Mouse (Mus musculus) cerebellum, adult 9-10 months (tissue): ENCODE measurements at regions not wholly inside any gene's neighbourhood (a gene's known extent, or its start where the extent isn't known, plus 50 kb on each side); places are given as distances from the start of the nearest gene placed in this dataset.
A peak's percentile ranks its signal among the peaks of the same experiment; 100 is the strongest.

Experiments
- DNase-seq: peaks from one replicate; pipeline ENCODE4 v3.0.0; 2022

DNA sequence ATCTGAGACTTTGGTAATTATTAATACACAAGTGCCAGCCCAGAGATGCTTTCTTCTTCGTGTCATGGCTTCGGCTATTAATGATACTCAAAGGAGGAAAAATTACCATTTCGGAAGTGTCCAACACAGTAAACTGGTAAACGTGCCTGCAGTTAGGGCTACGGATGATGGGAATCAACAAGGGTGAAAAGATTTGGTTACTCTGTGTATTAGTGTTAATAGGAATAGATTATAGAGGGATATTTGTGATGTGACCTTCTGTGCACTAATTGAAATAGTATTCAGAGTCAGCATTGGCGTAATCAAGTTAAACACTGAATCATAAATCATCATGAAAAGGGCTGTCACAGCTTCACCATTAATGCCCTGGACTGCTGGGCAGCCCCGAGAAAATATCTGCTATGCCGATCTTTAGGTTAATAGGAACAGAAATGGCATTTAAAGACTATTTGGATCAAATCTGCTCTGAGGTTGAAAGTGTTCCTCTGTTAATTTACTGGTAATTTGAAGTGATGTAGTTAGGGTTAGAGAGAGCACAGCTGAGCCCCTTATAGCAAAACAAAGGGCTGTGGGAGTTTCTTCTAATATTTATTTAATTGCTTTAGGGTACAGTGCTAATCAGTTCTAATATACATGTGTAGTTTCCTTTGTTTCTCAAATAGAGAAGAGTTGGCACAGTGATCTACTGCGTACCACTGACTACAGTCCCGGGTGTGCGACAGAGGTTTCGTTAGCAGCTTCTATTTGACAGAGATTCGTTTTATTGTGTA lies 160.7 kb downstream of the Rpl36a-ps1 start:
- DNase-seq: no peak

DNA sequence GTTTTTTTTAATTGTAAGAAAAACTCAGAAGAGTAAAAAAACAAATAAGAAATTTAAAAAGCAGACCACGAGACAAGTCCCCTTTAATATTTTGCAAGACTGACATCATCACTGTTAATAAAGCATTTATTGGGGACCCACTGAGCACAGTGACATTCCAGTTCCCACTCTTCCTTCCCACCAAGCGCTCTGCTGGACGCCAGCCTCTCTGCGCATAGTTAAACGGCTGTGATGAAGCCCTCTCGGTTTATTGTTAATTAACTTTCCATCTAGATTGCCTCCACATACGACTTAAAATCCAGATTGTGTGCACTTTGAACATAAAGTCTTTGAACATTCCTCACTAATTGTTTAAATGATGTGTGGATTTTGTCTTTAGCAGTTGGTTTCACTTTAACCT lies 161.7 kb downstream of the Rpl36a-ps1 start:
- DNase-seq: no peak

DNA sequence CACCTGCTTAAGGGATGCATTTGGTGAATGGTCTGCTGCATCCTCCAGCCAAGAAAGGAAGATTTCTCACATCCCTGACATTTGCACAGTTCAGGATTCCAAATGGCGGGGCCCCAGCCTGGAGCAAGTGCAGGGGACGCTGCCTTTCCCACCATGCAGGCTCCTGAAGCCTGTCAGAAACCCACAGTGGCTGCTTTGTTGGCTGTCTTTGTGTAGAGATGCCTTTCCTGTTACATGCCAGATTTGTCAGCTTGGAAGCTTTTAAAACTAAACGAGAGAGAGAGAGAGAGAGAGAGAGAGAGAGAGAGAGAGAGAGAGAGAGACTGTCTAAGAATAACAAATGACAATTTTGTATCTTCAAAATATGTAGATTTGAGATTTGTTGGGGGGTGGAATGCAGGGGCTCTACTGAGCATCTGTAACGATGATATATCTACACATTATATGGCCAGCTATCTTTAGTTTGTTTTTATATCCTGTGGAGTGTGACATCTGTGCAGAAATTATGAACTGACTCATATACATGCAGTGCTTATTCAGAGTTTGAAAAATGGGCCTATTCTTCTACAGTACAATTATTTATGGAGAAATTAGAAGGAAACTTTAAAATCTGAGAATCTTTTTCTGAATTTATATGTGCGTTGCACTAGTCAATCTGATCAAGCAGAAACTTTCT lies 164.0 kb downstream of the Rpl36a-ps1 start:
- DNase-seq: no peak

DNA sequence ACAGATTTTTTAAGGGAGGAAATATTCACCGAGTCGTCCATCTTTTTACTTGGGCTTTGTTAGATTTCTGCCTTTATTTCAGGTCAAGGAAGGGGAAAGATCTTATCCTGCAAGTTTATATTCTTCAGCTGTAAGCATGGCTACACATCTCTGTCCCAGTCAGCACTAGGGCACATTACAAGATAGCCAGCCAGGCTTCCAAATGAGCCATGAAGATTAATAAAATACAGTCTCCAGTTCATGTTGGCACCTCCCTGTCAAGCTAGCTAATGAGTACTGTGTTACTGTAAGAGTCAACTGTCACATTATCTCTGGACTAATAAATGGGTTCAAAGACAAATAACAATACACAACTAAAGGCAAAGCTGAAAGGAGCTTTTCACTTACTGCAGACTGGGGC lies 166.6 kb downstream of the Rpl36a-ps1 start:
- DNase-seq: no peak

DNA sequence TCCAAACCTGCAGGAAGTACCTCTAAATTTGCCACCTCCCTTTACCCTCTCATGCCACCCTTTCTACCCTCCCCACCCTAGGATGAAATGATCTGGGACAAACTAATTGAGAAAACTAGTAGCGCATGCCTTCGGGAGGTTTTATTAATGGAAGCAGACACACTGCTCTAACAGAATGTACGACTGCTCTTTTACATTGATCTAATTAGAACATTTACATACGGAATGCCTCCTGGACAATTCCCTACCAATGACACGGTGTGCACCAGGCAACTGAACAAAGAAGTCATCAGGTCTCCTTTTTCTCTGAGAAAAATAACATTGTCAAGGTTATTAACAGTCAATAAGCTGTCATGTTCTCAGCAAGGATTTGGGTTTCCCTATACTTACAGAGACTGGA lies 180.5 kb downstream of the Rpl36a-ps1 start:
- DNase-seq: no peak

DNA sequence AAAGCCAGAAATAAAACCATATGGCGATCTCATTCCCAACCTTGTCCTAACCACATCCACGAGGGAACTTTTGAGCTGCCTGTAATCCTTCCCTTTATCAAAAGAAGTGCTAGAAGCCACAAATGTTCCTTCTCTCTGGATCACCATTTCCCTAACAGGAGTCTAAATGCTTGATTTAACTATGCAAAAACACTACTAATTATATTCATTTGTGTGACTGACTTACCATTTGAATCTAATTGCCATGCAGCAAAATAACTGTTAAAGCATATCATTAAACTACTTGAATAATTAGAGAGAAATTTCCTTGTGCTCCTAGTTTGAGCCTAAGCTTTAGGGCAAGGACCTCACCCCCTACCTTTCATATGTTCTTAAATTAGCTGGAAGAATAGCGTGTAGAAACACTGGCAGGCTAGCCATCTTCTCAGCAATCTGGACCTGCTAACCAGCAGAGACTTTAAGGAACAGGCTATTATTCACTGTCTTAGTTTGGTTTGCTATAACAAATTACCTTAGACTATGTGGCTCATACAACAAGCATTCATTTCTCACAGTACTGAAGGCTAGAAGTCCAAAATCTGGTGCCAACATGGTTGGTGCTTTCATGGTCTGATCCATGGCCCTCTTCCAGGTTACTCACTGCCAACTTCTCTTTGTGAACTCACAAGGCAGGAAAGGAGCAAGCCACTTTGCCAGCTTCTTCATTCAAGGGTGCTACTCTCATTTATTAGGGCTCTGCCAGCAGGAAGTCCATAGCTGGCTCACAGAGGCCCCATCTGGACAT lies 183.7 kb downstream of the Rpl36a-ps1 start:
- DNase-seq: peak; percentile 8

DNA sequence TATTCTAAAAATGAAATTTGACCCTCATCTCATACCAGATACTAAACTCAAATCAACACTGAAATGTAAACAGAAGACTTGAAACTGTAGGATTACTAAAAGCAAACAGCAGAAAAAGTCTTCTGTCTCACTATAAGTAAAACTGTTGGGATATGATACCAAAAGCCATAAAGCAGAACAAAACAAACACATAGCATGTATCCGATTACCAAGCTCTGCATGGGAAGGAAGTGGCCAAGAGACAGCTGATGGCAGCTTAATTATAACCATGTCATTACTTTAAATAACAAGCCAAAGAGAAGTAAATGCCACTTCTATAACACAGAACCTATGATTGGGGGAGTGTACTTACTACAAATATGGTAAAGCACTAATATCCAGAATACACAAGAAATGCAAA lies 186.0 kb downstream of the Rpl36a-ps1 start:
- DNase-seq: no peak

DNA sequence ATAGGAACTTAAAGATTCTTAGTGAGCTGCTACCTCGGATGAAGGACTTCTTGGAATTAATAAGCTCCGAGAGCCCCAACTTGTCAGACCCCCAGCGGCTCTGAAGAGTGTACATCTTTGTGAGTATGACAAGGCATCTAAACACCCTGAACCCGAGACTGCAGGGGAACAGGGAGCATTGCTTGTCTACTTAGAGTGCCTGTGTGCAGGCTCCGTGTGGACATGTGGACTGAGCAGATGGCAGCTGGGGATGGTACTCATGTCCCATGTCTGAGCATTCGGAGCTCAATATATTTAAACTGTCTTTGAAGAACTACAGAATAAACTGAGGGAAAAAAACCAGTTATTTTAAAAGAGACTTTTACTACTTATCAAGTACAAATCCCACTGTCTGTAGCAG lies 189.1 kb downstream of the Rpl36a-ps1 start:
- DNase-seq: no peak

DNA sequence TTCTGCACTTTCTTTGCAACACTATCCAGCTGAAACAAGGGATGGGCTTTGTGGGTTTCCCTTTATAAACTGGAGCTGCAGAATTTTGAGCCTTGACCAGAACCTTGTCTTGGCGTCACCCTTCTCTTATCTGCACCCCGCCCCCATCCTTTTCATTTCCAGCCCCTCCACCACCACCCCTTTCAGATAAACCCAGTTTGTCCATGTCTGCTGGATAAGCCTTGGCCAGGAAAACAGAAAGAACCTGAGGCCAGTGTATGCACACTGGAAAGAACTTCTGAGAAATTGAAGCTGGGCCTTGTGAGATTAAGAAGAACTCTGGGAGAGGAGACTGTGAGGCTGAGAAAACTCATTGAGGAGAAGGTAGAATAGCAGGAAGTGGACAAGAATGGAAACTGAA lies 192.8 kb downstream of the Rpl36a-ps1 start:
- no peak for DNase-seq

DNA sequence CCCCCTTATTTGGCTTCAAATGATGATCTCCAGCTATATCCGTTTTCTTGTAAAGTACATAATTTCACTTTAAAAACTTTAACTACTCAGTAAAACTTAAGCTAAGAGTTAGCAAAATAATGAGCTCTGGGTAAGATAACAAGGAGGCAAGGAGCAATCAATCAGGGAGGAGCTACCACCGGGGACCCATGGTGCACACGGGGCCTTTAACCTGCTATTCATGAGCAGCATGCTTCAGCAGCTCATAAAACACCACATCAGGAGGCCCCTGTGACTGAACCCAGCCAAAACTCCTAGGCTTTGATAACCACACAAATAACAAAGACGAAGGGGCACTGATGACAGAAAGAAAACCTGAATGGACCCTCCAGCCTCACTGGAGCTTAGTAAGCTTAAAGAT lies 202.1 kb downstream of the Rpl36a-ps1 start:
- no peak for DNase-seq

DNA sequence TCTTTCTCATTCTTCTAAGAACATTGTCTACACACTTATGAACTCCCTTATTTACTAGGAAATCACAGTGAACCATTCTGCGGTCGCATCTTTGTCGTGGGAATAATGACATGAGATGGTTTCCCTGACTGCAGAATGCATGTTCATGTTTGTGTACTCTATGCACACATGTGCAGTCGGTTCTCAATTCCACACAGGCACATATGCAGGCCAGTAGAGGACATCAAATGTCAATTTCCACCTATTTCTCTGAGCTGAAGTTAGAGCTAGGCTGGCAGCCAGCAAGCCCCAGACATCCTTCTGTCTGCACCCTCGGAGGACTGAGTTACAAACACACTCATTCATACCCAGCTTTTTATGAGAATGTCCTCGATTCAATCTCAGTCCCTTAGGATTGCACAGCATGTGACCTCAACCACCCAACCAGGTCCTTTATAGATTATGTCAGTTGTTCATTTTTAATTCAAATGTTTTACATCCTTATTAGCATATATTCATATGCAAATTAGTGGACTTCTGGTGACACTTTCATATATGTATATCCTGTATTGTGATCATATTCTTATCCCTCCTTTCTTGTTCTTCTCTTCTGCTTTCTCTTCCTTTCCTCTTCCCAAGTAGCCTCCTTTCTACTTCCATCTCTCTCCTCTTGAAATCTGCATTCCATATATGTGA lies 202.7 kb downstream of the Rpl36a-ps1 start:
- no peak for DNase-seq

DNA sequence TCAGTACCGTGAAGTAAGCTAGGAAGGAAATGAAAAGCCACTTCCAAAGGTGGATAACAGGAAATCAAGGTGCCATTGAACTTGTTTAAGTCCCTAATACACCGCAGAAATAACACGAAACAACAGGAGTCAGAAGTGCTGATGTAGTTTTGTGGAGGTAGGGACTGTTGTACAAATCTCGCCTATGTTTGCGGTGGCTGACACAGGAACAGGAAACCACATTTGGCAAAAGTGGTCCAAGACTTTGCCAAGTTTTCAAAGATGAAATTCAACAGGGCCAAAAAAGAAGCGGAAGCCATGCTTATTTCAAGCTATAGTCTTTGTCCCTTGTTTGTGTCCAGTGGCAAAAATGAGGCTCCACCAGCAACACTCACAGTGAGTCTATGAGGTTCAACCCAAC lies 204.3 kb downstream of the Rpl36a-ps1 start:
- no peak for DNase-seq

DNA sequence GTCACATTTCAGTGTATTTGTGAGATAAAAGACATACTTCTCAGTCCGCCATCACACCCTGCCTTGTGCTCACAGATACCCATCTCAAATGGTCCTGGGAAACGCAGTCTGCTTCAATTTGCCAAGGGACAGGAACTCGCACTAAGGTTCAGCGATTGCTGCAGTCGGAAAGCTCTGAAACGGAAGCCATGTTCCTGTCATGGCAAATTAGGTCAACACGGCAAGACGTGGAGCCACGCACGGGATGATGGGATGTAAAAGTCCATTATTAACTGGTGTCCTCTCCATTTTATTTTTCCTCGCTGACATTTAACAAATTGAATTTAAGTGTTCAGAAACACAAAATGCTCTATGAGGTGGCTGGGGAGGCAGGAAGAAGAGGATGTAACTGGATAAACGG lies 212.4 kb downstream of the Rpl36a-ps1 start:
- no peak for DNase-seq

DNA sequence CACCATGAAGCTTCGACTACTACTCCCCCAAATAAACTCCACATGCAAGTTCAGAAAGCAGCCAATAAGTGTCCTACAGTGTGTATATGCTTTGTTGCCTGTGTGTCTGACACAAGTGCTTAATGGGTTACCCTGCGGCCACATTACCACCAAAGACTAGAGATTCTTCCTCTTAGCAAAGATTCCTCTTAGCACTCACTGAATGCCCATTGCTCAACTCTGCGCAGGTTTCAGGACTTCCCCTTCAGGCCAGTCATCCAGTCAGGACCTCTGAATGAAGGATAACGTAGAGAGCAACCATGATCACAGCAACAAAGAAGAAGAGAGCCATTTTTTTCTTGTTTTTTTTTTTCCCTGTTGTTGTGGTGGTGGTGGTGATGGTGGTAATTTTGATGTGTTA lies 222.0 kb downstream of the Rpl36a-ps1 start:
- DNase-seq: no peak

DNA sequence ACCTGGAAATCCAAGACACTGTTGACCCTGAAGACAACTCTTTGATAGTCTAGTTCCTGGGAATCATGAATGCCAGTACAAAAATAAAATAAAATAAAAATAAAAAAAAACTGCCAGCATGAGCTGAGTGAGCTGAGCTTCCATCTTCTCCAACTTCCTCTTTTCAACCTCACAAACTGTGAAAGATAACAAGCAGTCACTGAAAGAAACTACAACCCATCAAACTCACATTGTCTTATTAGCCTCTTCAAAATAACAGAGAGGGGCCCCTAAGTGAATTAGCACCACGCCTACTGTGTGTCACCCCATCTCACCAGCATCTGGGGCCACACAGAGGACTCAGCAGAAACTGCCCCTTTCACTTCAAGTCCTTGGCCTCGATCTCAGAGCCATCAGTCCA lies 225.3 kb downstream of the Rpl36a-ps1 start:
- no peak for DNase-seq

DNA sequence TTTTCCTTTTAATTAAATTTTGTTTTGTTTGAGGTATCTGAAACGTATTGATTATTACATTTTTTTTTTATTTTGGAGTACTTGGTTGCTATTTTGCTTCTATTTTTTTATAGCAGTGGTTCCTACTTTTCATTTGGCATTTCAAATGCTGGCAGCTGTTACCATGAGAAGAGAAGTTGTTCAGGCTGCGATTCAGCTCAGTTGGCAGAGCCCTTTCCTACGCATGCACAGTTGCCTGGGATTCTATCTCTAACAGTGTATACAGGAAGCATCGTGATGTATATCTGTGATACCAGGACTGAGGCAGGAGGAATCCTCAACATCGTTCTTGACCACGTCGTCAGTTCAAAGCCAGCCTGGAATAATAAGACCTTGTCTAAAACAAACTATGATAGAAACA lies 226.6 kb downstream of the Rpl36a-ps1 start:
- no peak for DNase-seq

DNA sequence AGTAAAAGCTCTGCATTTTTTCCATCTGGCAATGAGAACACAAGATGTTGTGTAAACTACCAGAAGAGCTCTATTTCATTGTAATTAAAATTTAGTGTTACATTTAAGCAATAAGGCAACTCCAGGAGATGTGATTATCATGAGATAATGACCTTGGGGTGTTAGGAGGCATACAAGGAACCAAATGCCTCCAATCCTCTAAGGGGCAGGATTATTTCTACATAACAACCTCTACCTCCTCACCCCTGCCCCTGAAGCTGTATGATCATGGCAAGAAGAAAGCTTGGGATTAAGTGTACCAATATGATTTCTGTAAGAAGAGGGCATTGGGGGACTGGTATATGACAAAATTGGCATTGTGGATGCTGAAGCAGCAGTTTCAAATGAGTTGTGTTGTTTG lies 228.8 kb downstream of the Rpl36a-ps1 start:
- no peak for DNase-seq

DNA sequence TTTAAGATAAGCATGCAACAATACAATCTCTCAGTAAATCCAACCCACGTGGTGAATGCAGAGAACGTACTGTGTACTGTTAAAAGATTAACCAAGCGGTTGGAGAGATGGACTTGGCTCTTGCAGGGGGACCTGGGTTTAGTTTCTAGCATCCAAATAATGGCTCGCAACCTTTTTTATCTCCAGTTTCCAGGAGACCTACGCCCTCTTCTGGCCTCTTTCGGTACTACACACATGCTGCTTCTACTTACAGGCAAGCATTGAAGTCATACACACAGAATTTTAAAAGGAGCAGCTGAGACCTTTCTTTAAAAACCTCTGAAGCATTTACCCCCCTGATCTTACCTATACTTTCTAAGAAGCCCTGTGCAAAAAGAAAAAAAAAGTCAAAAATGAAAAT lies 243.4 kb downstream of the Rpl36a-ps1 start:
- DNase-seq: no peak

DNA sequence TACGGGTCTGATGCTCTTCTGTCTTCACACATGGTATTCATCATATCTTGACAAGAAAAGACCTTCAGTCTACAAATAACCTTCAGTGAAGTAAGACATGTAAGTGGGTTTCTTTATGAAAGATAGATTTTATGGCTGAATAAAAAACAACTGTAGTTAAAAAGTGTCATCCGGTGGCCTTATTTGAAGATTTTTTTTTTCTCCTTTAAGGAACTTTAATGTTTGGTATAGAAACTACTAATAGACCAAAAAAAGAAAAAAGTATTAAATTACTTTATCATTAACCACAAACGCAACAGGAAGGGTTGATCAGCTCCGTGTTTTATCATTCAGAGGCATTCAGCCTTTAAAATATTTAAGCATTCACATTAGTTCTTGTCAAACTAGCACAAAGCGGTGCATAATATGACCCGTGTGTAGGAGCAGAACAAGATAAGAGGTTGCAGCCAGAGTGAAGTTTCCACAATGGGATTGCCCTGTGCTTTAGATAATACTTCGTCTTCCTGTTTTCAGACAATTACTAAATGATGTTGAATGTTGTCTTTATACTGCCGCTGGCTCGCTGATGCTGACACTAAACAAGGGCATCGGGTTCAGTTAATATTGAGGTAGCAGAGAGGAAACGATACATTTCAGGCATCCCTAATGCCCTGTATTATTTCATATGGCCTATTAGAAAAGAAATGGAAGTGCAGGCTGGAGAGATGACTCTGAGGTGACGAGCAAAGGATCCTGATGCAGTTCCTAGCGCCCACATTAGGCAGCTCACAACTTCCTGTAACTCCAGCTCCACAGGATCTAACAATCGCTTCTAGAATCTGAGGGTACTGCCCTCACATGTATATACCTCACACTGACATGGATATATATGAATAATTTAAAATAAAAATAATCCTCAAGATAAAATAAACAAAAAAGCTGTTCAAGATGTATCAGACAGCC lies 244.8 kb downstream of the Rpl36a-ps1 start:
- no peak for DNase-seq

DNA sequence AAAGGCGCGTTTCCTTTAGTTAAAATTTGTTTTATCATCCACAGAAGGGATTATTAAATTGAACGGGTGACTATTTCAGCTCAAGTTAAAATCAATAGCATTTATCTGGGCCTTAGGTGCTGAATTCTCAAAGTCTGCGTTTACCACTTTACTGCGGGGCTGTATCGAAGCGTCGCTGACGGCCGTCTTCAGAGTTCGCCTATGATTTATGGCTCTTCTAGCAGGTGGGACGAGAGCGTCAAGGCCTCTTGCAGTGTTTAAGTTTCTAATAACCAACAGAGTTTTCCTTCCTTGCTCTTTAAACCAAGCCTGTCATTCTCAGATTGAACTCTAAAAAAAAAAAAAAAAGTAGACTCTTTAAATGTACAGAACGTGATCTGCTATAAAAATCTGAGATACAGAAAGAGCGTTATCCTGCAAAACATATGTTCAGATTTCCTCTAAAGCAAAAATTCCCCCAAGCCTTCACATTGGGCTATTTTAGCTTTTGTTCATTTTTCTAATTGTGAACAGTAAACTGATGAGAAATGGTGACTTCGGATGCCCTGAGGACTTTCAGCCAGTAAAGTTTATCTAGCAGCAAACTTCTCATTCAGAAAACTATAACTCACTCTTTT lies 246.9 kb downstream of the Rpl36a-ps1 start:
- DNase-seq: no peak

DNA sequence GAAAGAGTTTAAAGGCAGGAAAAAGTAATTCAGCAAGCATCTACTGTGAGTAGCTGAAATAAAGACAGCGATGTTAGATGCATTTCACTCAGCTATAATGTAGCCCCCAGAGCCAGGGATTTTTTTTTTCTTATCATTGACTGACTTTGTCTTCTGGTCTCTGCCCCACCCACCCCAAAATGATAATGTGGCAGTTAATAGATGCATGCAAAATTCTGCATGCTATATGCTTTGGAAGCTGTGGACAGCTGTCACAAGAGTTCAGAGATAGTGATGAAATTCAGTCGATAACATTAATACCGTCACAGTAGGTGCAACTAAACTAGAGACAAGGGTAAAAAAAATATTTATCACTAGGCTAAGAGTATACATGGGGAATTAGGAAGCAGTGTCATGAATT lies 263.7 kb downstream of the Rpl36a-ps1 start:
- no peak for DNase-seq

DNA sequence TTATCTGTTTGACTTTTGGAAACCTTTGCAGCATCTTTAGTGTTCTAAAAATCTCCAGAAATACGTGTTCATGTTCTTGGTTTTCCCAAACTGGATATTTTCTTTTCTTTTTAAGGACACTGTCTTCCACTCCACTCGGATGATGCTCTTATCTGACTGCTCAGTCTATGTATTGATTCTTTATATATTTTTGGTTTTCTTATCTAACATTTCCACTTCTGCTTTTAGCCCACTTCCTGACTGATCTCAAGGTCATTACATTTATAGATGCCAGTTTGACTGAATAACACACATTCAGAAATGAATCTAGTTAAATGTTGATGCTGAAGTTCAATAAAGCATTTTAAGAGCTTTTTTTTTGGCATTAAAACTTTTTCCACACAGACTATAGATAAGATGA lies 265.3 kb downstream of the Rpl36a-ps1 start:
- no peak for DNase-seq
